Mouse (Mus musculus) intestine, embryonic 15.5 days (tissue): Measurements from ENCODE around the gene Borcs6. TPM values are rescaled to one million over a fixed set of nuclear protein-coding genes. Genes with fewer than 3 reads are reported as not detected.

ENCODE experiments used
- ATAC-seq: fragments of 200-750 bp; cut with Nextera tagmentation; 2 replicates; pipeline ENCODE4 v1.8.0; 2017; ENCODE audit warnings: moderate TSS enrichment, moderate library complexity
- H3K27ac ChIP-seq: fragments of 300-500 bp; sonication (generic); 2 replicates; pipeline ENCODE4 v1.5.1; 2015; ENCODE audit warnings: mild to moderate bottlenecking, inconsistent platforms
- H3K27me3 ChIP-seq: fragments of 300-500 bp; sonication (generic); replicated peaks from 2 replicates; pipeline ENCODE4 v1.6.1; 2015; ENCODE audit warnings: inconsistent platforms
- H3K36me3 ChIP-seq: fragments of 300-500 bp; sonication (generic); 2 replicates; pipeline ENCODE4 v1.6.1; 2015; ENCODE audit warnings: inconsistent platforms
- H3K4me1 ChIP-seq: fragments of 300-500 bp; sonication (generic); replicated peaks from 2 replicates; pipeline ENCODE4 v1.6.1; 2015; ENCODE audit warnings: inconsistent platforms
- H3K4me2 ChIP-seq: fragments of 300-500 bp; sonication (generic); replicated peaks from 2 replicates; pipeline ENCODE4 v1.6.1; 2015; ENCODE audit warnings: mild to moderate bottlenecking, inconsistent platforms
- H3K4me3 ChIP-seq: fragments of 300-500 bp; sonication (generic); replicated peaks from 2 replicates; pipeline ENCODE4 v1.5.1; 2015; ENCODE audit warnings: inconsistent platforms
- H3K9ac ChIP-seq: fragments of 300-500 bp; sonication (generic); 2 replicates; pipeline ENCODE4 v1.6.1; 2015; ENCODE audit warnings: inconsistent platforms
- H3K9me3 ChIP-seq: fragments of 300-500 bp; sonication (generic); 2 replicates; pipeline ENCODE4 v1.6.1; 2016; ENCODE audit warnings: inconsistent platforms
- WGBS: fragments of 180-500 bp; shearing (Covaris S2); methylation state at CpG from one replicate; pipeline ENCODE4 v1.1.7; 2015; 5-methylcytosine and 5-hydroxymethylcytosine counted together
- polyA plus RNA-seq: library from polyadenylated mRNA; unstranded; fragments of >200 nt; fragmentation: Nextera tagmentation; extraction: Ambion mirVana; gene quantifications from 2 replicates; pipeline ENCODE4 v1.2.1, GENCODE M21; 2015

Borcs6 gene
- polyA plus RNA-seq, 1 experiment from 2014 or later: 8.9 TPM

- no peak for ATAC-seq
- WGBS: 41% methylated on average over 6 of the region's 6 CpGs
Observed at GRCm38 (mm10) chr11:69073951-69074775, 14.6 kb downstream of the Borcs6 start.

GRCm38 (mm10) chr11:69074776-69075069 lies 15.2 kb downstream of the Borcs6 start:
- Histone ChIP-seq H3K27me3 (no peaks in the 10 kb centered on the region), H3K27ac (peak overlapping the region; percentile 84; the same call in 1 of the 2 replicates), H3K4me2 (no peak overlapping the region), H3K4me3 (no peak overlapping the region), H3K9ac (no peak overlapping the region), H3K9me3 (no peaks in the 10 kb centered on the region), H3K36me3 (no peaks in the 10 kb centered on the region), H3K4me1 (peaks cover 17% of the 10 kb centered on the region)
- no peak for ATAC-seq
- 58% methylated on average over 2 of the region's 2 CpGs for WGBS

More at GRCm38 (mm10) chr11:69073951-69074775, 14.6 kb downstream of the Borcs6 start:
- no peaks in the 10 kb centered on the region for H3K36me3 ChIP-seq
- no peaks in the 10 kb centered on the region for H3K9me3 ChIP-seq
- H3K4me3 ChIP-seq: no peak overlapping the region
- H3K27ac ChIP-seq: peak overlapping the region; percentile 84
- H3K4me1 ChIP-seq: peaks cover 17% of the 10 kb centered on the region
- no peak overlapping the region for H3K9ac ChIP-seq
- no peaks in the 10 kb centered on the region for H3K27me3 ChIP-seq
- H3K4me2 ChIP-seq: 0 out of 2 replicates have a peak overlapping the region, but pooled peaks have one; percentile 3

GRCm38 (mm10) chr11:69075764-69076479 lies 16.4 kb downstream of the Borcs6 start:
- WGBS: 53% methylated on average over 9 of the region's 9 CpGs
- H3K27ac ChIP-seq: no peak overlapping the region
- ATAC-seq: no peak
- no peaks in the 10 kb centered on the region for H3K9me3 ChIP-seq
- H3K4me3 ChIP-seq: no peak overlapping the region
- no peaks in the 10 kb centered on the region for H3K36me3 ChIP-seq
- no peak overlapping the region for H3K4me2 ChIP-seq
- no peaks in the 10 kb centered on the region for H3K27me3 ChIP-seq
- no peak overlapping the region for H3K9ac ChIP-seq
- H3K4me1 ChIP-seq: peaks cover 17% of the 10 kb centered on the region

GRCm38 (mm10) chr11:69076572-69076971 lies 17.1 kb downstream of the Borcs6 start:
- no peaks in the 10 kb centered on the region for H3K36me3 ChIP-seq
- ATAC-seq: no peak
- H3K27ac ChIP-seq: no peak overlapping the region

GRCm38 (mm10) chr11:69077316-69077715 lies 17.8 kb downstream of the Borcs6 start:
- H3K4me3 ChIP-seq: no peak overlapping the region
- H3K9ac ChIP-seq: no peak overlapping the region
- peaks cover 4% of the 10 kb centered on the region for H3K4me1 ChIP-seq
- H3K27me3 ChIP-seq: no peaks in the 10 kb centered on the region
- H3K4me2 ChIP-seq: no peak overlapping the region
- H3K27ac ChIP-seq: no peak overlapping the region
- H3K36me3 ChIP-seq: no peaks in the 10 kb centered on the region
- WGBS: 71% methylated on average over 9 of the region's 9 CpGs
- ATAC-seq: no peak
- H3K9me3 ChIP-seq: no peaks in the 10 kb centered on the region

More at GRCm38 (mm10) chr11:69076572-69076971, 17.1 kb downstream of the Borcs6 start:
- Histone ChIP-seq H3K4me1 (peaks cover 10% of the 10 kb centered on the region), H3K4me2 (no peak overlapping the region), H3K4me3 (no peak overlapping the region), H3K27me3 (no peaks in the 10 kb centered on the region), H3K9ac (no peak overlapping the region), H3K9me3 (no peaks in the 10 kb centered on the region)
- WGBS: 76% methylated on average over 5 of the region's 5 CpGs

GRCm38 (mm10) chr11:69078041-69078440 lies 18.5 kb downstream of the Borcs6 start:
- no peaks in the 10 kb centered on the region; the same call in 1 of the 2 replicates for H3K4me1 ChIP-seq
- no peak overlapping the region for H3K4me2 ChIP-seq
- H3K4me3 ChIP-seq: no peak overlapping the region
- H3K27ac ChIP-seq: no peak overlapping the region
- H3K9me3 ChIP-seq: no peaks in the 10 kb centered on the region
- 64% methylated on average over 6 of the region's 6 CpGs for WGBS
- H3K27me3 ChIP-seq: no peaks in the 10 kb centered on the region
- ATAC-seq: no peak
- no peaks in the 10 kb centered on the region for H3K36me3 ChIP-seq
- no peak overlapping the region for H3K9ac ChIP-seq

GRCm38 (mm10) chr11:69078805-69079438 lies 19.4 kb downstream of the Borcs6 start:
- H3K9ac ChIP-seq: no peak overlapping the region
- H3K27me3 ChIP-seq: no peaks in the 10 kb centered on the region
- no peaks in the 10 kb centered on the region for H3K36me3 ChIP-seq
- no peaks in the 10 kb centered on the region for H3K9me3 ChIP-seq
- no peak overlapping the region for H3K27ac ChIP-seq
- H3K4me3 ChIP-seq: no peak overlapping the region
- ATAC-seq: no peak
- 70% methylated on average over 5 of the region's 5 CpGs for WGBS
- H3K4me1 ChIP-seq: no peaks in the 10 kb centered on the region; the same call in 1 of the 2 replicates
- H3K4me2 ChIP-seq: no peak overlapping the region

GRCm38 (mm10) chr11:69080102-69080854 lies 20.8 kb downstream of the Borcs6 start:
- no peak overlapping the region for H3K4me3 ChIP-seq
- H3K9me3 ChIP-seq: no peaks in the 10 kb centered on the region
- no peak overlapping the region for H3K4me2 ChIP-seq
- peak; percentile 60; the same call in 1 of the 2 replicates for ATAC-seq
- no peaks in the 10 kb centered on the region for H3K36me3 ChIP-seq
- no peak overlapping the region for H3K9ac ChIP-seq
- no peaks in the 10 kb centered on the region for H3K27me3 ChIP-seq
- no peaks in the 10 kb centered on the region for H3K4me1 ChIP-seq
- no peak overlapping the region for H3K27ac ChIP-seq
- 73% methylated on average over 15 of the region's 15 CpGs for WGBS

GRCm38 (mm10) chr11:69080855-69081222 lies 21.3 kb downstream of the Borcs6 start:
- H3K4me3 ChIP-seq: no peak overlapping the region
- no peaks in the 10 kb centered on the region for H3K36me3 ChIP-seq
- H3K27ac ChIP-seq: no peak overlapping the region
- no peak for ATAC-seq
- no peaks in the 10 kb centered on the region for H3K27me3 ChIP-seq
- WGBS: 89% methylated on average over 8 of the region's 8 CpGs
- no peak overlapping the region for H3K9ac ChIP-seq
- no peaks in the 10 kb centered on the region for H3K9me3 ChIP-seq
- no peaks in the 10 kb centered on the region for H3K4me1 ChIP-seq
- no peak overlapping the region for H3K4me2 ChIP-seq

- ATAC-seq: no peak
- 71% methylated on average over 7 of the region's 7 CpGs for WGBS
- H3K36me3 ChIP-seq: no peaks in the 10 kb centered on the region
- H3K27me3 ChIP-seq: no peaks in the 10 kb centered on the region
- no peaks in the 10 kb centered on the region for H3K9me3 ChIP-seq
- no peak overlapping the region for H3K4me3 ChIP-seq
- H3K9ac ChIP-seq: no peak overlapping the region
- no peaks in the 10 kb centered on the region; the same call in 1 of the 2 replicates for H3K4me1 ChIP-seq
- H3K27ac ChIP-seq: no peak overlapping the region
- no peak overlapping the region for H3K4me2 ChIP-seq
Observed at GRCm38 (mm10) chr11:69081613-69082012, 22.1 kb downstream of the Borcs6 start.

- WGBS: 62% methylated on average over 6 of the region's 6 CpGs
- no peak overlapping the region for H3K4me3 ChIP-seq
- no peaks in the 10 kb centered on the region for H3K36me3 ChIP-seq
- H3K9me3 ChIP-seq: no peaks in the 10 kb centered on the region
- H3K27ac ChIP-seq: no peak overlapping the region
- no peak for ATAC-seq
- no peaks in the 10 kb centered on the region for H3K27me3 ChIP-seq
- H3K4me1 ChIP-seq: peaks cover 22% of the 10 kb centered on the region
- H3K4me2 ChIP-seq: no peak overlapping the region
- no peak overlapping the region for H3K9ac ChIP-seq
Observed at GRCm38 (mm10) chr11:69085608-69086007, 26.1 kb downstream of the Borcs6 start.

- 41% methylated on average over 6 of the region's 6 CpGs for WGBS
- Histone ChIP-seq H3K4me1 (peaks cover 24% of the 10 kb centered on the region), H3K27ac (peak overlapping the region; percentile 79), H3K4me2 (no peak overlapping the region), H3K9ac (no peak overlapping the region), H3K27me3 (no peaks in the 10 kb centered on the region), H3K4me3 (no peak overlapping the region), H3K36me3 (no peaks in the 10 kb centered on the region; the same call in 1 of the 2 replicates), H3K9me3 (no peaks in the 10 kb centered on the region)
- ATAC-seq: no peak
Observed at GRCm38 (mm10) chr11:69086390-69086789, 26.9 kb downstream of the Borcs6 start.
